Mouse (Mus musculus) ES-Bruce4 (cell line): Measurements from ENCODE around the gene Tmem252.

ENCODE experiments used
- CTCF ChIP-seq: IDR thresholded peaks from one replicate; pipeline ENCODE4 v1.8.1; 2011; ENCODE audit warnings: low read depth, low read length
- POLR2A ChIP-seq: IDR thresholded peaks from one replicate; pipeline ENCODE4 v1.8.1; 2011; ENCODE audit warnings: low read length; ENCODE audit not compliant: insufficient read depth

DNA sequence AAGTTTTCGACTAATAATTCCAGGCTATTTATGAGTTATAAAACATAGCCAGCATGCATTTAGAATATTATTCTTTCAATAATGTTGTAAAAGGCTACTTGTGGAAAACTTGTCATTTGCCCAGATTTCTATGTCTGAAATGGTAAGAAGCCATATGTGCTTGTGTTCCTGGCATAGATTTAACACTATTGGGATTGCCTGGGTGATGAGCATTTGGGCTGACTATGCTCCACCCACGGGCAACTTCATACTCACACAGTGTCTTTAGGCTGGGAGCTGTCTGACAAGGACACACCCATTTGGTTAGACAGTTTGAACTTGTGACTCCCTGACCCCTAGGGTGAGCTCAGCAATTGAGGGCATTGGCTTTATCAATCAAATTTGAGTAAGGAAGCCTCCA, 30.5 kb downstream of the Tmem252 start:
- TF ChIP-seq CTCF (no peak), POLR2A (no peak)
